Mouse (Mus musculus) myocyte (in vitro differentiated cells): ENCODE measurements at regions not wholly inside any gene's neighbourhood (a gene's known extent, or its start where the extent isn't known, plus 50 kb on each side); places are given as distances from the start of the nearest gene placed in this dataset.

Source experiments
- H3K27me3 ChIP-seq: one replicate; pipeline ENCODE4 v1.6.1; 2011; ENCODE audit not compliant: control insufficient read depth, insufficient read depth, insufficient read length
- H3K36me3 ChIP-seq: one replicate; pipeline ENCODE4 v1.6.1; 2011; ENCODE audit not compliant: control insufficient read depth, insufficient read depth
- H3K4me2 ChIP-seq: one replicate; pipeline ENCODE4 v1.6.1; 2011; ENCODE audit warnings: low read depth, control low read depth
- H3K4me3 ChIP-seq: one replicate; pipeline ENCODE4 v1.5.1; 2011; ENCODE audit warnings: mild to moderate bottlenecking, control low read depth, moderate library complexity
- H3K79me2 ChIP-seq: one replicate; pipeline ENCODE4 v1.6.1; 2011; ENCODE audit not compliant: control insufficient read depth, insufficient read depth
- H3ac ChIP-seq: one replicate; pipeline ENCODE4 v1.6.1; 2011; ENCODE audit not compliant: control insufficient read depth, insufficient read length
- E2F4 ChIP-seq: IDR thresholded peaks from one replicate; pipeline ENCODE4 v1.6.1; 2011; ENCODE audit warnings: mild to moderate bottlenecking, control low read depth, moderate library complexity; ENCODE audit not compliant: insufficient read depth
- MYOD1 ChIP-seq, 3 experiments: IDR thresholded peaks; one replicate each; pipeline ENCODE4 v1.6.1; 2011; ENCODE audit warnings: control low read depth in 2 of 3, low read depth in 2 of 3, mild to moderate bottlenecking in 2 of 3, moderate library complexity in 1 of 3; ENCODE audit not compliant: insufficient read length in 2 of 3, control insufficient read depth in 1 of 3
- MYOG ChIP-seq, 3 experiments: IDR thresholded peaks; one replicate each; pipeline ENCODE4 v1.6.1; 2011; ENCODE audit warnings: control low read depth in 2 of 3, low read depth in 2 of 3, mild to moderate bottlenecking in 2 of 3; ENCODE audit not compliant: insufficient read length in 2 of 3, control insufficient read depth in 1 of 3, insufficient read depth in 1 of 3
- SRF ChIP-seq: IDR thresholded peaks from one replicate; pipeline ENCODE4 v1.6.1; 2011; ENCODE audit warnings: low read depth; ENCODE audit not compliant: control insufficient read depth, insufficient read length
- TCF12 ChIP-seq: IDR thresholded peaks from one replicate; pipeline ENCODE4 v1.6.1; 2011; ENCODE audit warnings: mild to moderate bottlenecking, control low read depth; ENCODE audit not compliant: poor library complexity, insufficient read depth, severe bottlenecking

DNA sequence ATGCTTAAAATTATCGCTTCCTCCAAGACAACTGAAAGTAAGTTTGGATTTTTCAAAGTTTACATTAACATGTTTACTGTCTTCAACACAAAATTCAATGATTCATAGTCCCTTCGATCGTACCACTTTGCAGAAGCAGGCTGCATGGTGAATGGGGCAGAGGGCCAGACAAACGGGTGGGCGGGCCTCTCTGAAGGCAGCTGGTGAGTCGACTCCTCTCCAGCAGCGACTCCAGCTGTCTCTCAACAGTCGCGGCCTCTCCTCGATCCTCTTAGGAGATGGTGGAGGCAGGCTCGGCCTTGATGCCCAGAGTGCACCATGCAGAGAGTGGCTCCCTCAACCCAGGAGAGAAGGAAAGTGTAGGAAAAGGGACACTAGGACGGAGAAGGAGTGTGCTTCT, 257.9 kb downstream of the Fut9 start:
- Histone ChIP-seq H3K27me3 (no peaks in the 10 kb centered on the region), H3K4me3 (no peak overlapping the region), H3ac (no peak overlapping the region), H3K36me3 (no peaks in the 10 kb centered on the region), H3K4me2 (no peak overlapping the region), H3K79me2 (no peaks in the 10 kb centered on the region)
- no peak for TF ChIP-seq TCF12
- TF ChIP-seq MYOD1 (IDR thresholded peaks at IDR 0.05; ENCODE audit: control insufficient read depth in 1 of 3, insufficient read length in 2 of 3, low read depth in 2 of 3), result peak in 1 of 3 experiments; percentile 24
- peak in 1 of 3 experiments; percentile 42 for TF ChIP-seq MYOG (IDR thresholded peaks at IDR 0.05; ENCODE audit: control insufficient read depth in 1 of 3, insufficient read depth in 1 of 3, insufficient read length in 2 of 3, low read depth in 2 of 3)
- TF ChIP-seq E2F4, result no peak
- no peak for TF ChIP-seq SRF
